Mouse (Mus musculus) gastrocnemius, postnatal 25 days (tissue): ENCODE measurements around the gene Prkg1. TPM values are rescaled to one million over a fixed set of nuclear protein-coding genes. Genes with fewer than 3 reads are reported as not detected.

ENCODE experiments used
- DNase-seq: peaks from one replicate; pipeline ENCODE4 v3.0.0; 2022
- total RNA-seq, 2 experiments: library from RNA; stranded (reverse); gene quantifications; 1 replicate in 1 of 2; 2 replicates in 1 of 2; pipeline ENCODE4 v1.2.3; 2021

Prkg1 gene
- total RNA-seq, 2 experiments from 2014 or later = 28.2 to 36.5 TPM

DNA sequence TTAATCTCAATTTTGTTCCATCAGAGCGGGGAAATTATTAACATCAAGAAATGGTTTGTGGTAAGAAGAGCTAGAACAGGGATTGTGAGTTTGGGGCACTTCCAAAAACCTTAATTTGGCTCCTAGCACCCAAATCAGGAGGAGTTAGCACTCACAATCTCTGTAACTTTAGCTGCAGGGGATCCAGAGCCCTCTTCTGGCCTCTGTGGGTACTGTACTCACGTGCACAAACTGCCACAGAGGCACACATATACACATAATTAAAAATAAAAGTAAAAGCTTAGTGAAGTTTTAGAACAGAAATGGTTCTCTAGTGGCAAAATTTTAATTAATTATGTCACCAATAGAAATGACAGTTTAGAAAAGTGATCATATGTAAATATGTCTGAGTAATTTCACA is 614.9 kb downstream of the Prkg1 start:
- no peak for DNase-seq

DNA sequence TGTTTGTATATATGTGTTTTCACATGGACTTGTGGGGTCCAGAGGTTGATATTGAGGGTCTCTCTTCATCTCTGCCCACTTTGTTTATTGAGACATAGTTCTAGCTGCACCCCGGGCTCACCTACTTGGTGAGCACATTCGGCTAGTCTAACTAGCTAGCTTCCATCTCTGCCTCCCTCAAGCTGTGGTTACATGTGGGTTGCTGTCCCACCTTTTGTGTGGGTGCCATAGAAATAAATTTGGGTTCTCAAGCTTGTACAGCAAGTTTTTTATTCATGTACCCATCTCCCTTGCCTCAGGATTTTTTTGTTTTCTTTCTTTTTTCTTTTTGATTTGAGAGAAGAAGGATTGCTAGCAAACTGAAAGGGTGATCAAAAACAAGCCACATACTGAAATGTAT is 617.4 kb downstream of the Prkg1 start:
- no peak for DNase-seq

DNA sequence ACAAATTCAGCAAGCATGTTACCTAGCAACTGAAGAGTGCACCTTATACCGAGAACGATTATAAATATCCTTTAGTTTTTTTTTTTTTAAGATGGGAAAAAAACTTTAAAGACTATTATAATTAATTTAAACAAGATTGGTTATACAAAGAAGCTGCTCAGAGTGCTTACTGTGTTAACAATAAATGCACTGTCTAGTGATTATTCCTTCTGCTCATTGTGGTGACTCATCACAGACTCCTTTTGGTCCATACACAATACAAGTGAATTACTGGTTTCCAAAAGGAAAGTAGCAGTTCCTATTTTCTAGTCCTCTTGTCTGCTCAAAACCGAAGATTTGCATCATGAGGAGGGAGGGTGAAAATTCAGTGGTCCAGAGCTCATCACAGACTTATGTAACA is 618.7 kb downstream of the Prkg1 start:
- no peak for DNase-seq

DNA sequence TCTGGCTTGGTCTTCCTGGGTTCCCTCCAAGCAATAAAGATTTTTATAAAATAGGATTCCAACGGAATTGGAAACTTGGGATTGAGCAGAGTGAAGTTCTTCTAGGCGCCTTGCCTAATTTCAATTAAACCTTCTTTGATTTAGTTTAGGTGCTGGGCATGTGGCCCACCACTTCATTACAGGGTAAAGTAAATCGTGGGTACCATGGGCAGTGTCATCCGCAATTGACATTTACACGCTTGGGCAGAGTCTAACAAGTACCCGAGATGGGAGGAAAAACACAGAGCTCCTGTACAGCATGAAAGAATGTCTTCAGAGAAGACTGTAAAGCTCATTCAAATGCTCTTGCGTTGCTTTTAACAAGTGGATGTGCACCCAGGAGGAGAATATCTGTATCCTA is 622.9 kb downstream of the Prkg1 start:
- DNase-seq = no peak

DNA sequence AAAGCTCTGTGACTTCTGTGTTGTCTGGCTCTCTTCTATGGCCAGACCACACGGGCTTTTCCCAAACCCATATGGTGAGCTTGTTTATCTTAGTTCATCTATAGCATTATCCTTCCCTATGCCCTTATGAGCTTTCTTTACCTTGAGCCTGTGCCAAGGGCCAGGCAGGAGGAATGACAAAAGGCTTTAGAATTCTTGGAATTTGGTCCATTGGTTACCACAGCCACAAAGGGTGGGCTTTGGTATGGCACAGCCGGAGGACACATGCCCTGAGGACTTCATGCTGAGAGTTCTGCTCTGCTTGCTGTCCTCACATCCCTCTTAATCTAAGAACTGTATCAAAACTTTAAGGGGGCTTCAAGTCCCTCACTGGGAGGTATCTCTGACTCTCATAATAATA is 628.5 kb downstream of the Prkg1 start:
- DNase-seq = no peak

DNA sequence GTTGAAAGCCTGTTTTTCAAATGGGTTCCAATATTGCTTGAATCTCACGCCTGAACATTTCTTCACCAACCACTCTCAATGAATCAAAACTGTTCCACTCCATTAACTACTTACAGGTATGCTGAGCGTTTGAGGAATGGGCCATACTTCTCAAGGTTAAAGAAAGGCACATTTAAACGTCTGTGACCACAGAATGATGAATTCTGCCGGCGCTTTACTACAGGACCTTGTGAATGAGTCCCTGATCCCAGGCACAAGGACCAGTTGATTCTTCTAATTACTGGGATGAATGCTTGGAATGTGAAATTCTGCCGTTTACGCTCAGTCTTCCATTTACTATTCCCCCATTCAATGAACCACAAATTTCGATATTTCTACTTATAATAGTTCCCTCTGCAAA is 632.2 kb downstream of the Prkg1 start:
- no peak for DNase-seq

DNA sequence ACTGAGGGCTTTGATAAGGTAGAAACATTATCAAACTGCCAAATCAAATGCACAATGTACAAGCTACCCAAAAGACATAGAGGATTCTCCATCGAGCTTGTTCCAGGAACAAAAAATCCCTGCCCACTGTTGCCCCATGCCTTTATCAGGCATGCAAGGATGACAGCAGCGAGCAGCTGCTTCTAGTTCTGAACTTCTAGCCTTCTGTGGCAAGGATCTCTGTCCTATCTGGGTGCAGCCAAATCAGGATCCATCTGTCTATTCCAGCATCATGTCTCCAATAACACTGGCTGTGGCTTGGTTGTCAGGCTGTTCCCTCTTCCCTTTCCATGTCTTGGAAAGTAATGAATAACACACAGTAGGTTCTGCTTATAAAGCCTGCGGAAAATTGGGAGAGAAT is 640.2 kb downstream of the Prkg1 start:
- no peak for DNase-seq

DNA sequence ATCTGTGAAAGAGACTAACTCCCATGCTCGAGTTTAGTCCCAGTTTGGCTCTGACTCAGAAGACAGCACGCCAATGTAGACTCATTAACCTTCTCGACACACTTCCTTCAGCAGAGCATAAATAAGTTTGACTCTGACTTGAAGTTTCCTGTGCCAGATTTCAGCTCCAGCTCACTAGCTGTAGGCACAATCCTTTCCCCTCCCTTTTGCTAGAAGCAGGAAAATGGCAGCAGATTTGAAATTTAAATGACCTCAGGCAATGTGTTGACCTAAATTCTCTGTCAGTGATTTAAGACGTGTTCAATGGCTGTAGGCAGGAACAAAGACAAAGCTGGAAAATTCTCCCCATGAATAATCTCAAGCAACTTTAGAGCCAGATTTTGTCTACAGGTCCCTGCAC is 650.1 kb downstream of the Prkg1 start:
- DNase-seq = no peak

DNA sequence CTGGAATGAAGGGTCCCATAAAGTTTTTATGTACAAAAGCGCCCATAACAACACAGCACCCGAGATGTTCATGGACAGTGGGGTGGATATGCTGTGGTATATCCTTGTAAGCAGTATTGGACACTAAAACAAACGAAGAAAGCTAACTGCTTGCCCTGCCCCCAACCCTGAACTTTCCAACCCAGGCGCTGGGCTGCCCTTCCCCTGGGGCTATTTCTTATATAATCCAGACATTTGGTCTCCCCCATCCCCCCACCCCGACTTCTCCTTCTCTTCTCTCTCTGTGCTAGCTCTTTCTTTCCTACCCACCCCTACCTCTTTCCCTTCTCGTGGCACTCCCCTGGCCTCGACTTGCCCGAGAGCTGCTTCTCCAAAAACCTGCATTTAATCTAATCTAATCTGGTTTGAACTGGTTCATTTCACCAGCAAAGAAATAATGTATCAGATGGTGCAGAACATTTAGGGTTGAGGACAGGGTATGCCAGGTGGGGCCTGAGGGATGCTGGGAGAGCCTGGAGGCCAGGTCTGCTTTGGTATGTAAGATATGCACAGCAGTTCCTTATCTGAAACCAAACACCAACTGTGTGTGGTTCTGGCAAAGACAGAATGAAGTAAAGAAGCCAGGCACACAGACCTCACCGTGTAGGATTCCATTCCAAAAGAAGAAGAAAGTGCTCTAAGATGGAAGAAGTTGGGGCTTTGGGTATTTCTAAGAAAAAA is 657.8 kb downstream of the Prkg1 start:
- DNase-seq = no peak

DNA sequence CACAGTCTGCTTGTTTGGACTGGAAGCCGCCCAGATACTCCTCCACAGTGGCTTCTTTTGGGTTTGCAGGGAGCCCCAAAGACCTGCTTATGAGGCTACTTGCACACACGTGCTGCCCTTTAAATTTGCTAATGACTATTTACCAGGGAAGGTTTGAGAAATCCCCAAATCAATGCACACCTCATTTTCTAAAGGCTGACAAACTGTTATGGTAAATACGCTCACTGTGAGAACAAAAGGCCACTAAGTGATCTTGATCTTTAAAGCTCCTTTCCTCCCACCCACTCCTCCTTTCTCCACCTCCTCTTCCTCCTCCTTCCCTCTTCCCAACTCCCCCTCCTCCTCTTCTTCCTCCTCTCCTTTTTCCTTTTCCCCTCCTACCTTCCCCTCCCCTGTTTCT is 658.8 kb downstream of the Prkg1 start:
- no peak for DNase-seq

DNA sequence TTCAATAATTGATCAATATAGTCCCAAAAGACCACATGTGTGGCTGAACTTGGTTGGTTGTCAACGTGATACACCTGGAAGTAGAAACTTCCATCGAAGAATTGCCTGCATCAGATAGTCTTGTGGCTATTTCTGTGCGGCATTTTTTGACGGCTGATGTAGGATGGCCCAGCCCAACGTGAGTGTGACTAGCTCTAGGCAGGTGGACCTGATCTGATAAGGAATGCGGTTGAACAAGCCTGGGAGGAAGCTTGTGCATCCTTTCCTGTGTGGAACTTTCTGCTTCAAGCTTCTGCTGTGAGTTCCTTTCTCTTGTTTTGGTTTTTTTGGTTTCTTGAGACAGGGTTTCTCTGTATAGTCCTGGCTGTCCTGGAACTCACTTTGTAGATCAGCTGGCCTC is 660.1 kb downstream of the Prkg1 start:
- no peak for DNase-seq

DNA sequence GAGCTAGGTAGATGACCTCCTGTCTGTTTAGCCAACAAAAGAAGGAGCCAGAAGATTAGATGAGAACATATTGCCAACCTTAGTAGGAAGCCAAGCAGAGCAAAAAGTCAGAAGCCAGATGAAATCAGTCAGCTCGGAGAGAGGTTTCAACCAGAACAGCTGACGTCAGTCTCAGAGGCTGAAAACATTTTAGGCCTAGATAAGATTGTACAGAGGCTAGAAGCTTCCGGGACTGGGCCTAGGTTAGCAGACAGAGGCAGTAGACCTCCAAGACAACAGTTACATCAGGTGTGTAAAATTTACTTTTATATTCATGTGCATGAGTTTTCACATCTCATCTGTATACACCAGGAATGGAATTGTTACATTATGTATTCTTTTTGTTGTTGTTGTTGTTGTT is 665.5 kb downstream of the Prkg1 start:
- DNase-seq = no peak

DNA sequence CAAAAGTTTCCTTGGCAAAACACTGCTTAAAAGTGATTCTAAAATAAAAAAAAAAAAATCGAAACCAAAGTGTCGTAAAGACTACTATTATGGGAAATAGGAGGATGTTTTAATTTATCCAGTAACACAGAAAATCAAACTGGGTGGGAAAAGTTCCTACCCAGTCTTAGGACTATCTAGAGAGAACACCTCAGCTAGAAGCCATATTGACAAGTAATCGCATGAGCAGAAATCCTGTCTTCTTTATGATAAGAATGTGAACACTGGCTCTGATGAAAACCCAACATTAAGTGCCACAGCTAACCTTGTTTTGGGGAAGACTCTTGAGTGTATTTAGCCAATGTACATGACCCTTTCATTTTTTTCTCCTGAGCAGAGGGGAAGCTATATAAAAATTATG is 667.0 kb downstream of the Prkg1 start:
- no peak for DNase-seq

DNA sequence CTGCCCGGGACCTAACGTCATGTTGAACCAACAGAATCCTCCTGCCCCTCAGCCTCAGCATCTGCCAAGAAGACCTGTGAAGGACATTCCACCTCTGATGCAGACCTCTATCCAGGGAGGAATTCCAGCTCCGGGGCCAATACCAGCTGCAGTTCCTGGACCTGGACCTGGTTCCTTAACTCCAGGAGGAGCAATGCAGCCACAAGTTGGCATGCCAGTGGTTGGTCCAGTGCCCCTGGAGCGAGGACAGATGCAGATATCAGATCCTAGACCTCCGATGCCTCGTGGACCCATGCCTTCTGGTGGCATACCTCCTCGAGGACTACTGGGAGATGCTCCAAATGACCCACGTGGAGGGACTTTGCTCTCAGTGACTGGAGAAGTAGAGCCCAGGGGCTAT is 681.1 kb downstream of the Prkg1 start:
- no peak for DNase-seq

DNA sequence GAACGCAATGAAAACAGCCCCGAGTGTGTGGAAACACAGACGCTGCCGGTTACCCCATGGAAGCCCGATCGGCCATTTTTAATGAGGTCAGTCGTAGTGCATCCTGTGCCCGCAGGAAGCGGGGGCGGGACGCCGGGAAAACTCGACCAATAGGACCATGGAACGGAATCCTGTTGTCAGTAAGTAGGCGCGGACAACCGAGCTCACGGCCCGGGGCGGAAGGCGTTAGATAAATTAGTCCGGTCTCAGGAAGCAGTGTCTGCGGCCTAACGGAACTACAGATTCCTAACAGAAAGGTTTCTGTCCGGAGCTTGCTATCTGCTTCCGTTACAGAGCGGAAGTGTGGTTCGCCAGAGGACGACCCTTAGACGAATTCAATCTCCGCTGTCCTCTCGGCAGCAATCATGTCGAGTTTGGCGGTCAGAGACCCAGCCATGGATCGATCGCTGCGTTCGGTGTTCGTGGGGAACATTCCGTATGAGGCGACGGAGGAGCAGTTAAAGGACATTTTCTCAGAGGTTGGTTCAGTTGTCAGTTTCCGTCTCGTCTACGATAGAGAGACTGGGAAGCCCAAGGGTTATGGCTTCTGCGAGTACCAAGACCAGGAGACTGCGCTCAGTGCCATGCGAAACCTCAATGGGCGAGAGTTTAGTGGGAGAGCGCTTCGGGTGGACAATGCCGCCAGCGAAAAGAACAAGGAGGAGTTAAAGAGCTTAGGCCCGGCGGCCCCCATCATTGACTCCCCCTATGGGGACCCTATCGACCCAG is 682.0 kb downstream of the Prkg1 start, which contains the start of gene Cstf2t:
Gene Cstf2t (plus strand): TSS at position 176 of the 768 bp plus-strand sequence.
- peak; percentile 99 for DNase-seq

DNA sequence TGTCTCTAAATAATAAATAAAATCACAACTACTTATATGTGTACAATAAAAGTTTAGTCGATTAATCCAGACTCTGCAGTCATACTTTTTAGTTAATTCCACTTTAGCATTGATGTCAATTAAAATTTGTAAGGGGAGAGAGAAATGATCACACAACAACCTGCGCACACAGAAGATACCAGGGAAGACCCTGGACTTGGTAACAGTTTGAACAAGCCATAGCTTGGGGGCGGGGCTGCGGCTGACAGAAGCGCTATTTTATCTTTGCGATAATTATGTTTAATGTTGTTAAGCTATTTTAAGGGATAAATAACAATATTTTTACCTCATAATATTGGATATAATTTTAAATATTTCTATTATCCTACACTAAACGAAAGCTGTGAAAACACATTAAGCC is 682.6 kb downstream of the Prkg1 start:
- DNase-seq = no peak

DNA sequence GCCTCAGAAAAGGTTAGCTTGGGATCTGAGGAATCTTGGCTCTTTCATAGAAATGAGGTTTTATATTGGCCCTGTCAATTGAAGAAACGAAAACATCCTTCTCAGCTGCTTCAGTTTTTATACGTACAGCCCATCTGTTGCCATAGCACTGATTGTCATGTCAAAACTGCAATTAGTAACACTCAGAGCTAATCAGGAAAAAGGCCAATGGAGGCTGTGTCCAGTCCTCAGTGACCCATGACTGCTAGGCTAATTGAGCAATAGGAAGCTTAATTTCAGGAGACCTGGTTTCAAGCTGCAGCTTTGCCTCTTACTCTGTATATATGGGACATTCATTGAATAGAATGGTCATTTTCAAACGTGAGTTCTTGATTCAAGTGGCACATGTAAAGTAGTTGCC is 686.6 kb downstream of the Prkg1 start:
- DNase-seq = no peak

DNA sequence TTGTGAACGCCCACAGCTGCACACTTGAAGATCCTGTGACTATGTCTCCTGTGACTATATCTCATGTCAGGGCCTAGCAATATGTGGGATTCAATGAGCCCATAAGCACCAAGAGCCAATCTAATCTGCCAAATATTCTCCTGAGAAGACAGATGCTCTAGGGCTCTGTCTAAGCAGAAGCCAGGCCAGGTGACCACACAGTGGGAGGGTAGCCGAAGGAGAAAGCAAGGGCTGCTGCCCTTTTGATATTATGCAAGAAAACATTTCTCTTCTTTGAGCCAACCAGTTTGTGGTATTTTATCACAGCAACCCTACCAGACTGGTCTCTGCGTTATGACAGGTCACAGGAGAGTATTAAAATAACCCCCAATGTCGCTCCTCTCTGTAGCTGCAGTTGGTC is 688.7 kb downstream of the Prkg1 start:
- no peak for DNase-seq

DNA sequence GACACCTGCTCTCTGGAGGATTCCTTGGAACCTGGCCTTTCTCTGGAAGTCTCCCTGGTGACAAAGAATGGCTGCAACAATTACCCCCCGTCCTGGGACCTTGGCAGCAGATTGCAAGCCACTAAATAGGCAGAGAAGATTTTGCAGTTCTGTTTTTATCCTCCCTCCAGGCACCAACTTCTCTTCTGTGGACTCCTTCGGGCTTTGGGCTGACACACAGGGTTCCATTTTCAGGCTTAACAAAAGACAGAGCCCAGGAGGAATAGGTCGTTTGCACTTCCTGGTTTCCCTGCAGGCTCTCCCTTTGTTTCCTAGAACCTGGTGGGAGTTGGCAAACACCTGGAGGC is 690.1 kb downstream of the Prkg1 start:
- no peak for DNase-seq

DNA sequence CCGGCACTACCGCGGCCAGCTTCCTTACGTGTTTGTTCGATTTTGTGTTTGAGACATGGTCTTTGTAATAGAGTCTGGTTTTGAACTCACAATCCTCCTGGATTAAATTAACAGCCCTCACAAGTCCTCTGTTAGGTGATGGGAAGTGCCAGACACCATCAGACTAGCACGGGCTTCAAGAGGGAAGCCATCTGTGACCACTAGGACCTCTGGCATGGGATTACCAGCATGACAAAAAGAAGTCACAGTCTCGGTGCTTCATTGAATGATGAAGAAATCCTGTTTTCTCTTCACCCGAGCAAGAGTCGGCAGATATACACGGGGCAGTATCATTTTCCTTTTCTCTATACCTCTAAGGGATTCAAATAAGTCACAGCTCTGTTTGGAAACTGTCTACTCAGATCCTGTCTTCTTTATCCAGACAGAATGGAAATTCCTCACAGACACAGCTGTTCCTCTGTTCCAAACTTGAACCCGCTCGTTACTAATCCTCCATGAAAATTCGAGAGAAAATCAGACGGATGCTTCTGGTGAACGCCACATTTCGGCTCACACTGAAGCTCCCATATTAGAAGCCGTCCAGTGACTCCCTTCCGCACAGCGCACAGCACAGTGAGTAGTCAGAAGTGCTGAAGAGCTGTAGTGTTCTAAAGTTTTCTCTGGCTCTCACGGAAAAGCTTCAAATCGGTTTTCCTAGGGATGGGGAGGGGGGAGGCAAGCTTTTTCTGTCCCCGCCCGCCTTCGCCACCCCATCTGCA is 690.7 kb downstream of the Prkg1 start:
- DNase-seq = no peak

DNA sequence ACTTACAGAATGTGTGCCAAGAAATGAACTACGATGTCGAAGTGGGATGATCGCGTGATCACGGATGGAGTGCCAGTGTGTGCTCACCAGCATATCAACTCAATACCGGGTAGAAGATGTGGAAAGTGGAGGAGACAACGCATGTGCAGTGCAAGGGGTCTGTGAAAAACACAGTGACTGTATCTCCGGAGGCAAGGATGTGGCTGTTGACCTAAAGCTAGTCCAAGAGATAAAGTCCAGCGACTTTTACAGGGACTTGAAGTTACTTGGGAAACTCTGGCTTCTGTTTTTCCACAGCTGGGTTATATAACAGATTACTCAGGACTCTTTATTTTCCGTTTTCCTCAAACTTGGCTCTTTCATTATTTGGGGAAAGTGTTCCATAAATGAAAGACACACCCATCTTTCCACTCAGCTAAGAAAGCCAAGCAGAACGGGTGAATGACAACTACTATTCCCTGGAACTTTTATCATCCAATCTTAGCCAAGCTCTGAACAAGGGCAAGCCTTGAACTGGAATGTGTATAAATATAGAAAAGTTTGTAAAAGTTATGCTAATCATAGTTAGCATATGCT is 699.5 kb downstream of the Prkg1 start:
- DNase-seq = no peak

DNA sequence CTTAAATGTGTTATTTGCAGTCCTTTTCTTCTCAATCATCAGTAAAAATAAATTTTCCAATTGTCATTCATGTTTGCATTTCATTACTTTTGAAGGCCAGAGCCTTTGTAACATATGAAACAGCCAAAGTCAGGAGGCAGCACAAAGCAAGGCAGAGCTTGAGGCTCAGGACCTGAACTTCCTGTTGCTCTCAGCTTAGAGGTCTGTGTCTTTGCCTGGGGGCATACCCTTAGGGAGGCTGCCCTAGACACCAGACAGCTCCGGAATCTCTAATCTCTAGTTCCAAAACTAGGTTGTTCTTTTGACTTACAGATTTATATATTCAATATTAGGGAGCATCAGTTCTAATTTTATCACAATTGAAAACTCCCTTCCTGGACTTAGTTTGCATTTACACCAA is 700.1 kb downstream of the Prkg1 start:
- DNase-seq = no peak

DNA sequence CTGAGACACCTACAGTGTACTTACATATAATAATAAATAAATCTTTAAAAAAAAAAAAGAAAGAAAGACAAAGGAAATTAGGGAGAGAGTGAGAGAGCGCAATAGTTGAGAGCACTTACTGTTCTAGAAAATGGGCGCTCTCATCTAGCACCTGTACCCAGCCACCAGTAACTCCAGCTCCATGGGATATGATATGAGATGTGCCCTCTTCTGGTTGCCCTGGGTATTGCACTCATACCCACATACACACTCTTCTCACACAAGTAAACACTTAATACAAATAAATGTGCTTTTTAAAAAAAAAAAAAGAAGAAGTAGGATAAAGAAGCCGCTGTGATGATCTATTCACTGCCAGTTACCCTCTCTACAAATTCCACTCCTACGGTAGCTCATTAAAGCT is 718.2 kb downstream of the Prkg1 start:
- DNase-seq = no peak
